Mouse (Mus musculus): ENCODE data around the gene Csrnp3. TPM values are rescaled to one million over a fixed set of nuclear protein-coding genes. Genes with fewer than 3 reads are reported as not detected.

Gene Csrnp3
- total RNA-seq, 2 experiments from 2014 or later: 0.30 to 0.54 TPM

DNA sequence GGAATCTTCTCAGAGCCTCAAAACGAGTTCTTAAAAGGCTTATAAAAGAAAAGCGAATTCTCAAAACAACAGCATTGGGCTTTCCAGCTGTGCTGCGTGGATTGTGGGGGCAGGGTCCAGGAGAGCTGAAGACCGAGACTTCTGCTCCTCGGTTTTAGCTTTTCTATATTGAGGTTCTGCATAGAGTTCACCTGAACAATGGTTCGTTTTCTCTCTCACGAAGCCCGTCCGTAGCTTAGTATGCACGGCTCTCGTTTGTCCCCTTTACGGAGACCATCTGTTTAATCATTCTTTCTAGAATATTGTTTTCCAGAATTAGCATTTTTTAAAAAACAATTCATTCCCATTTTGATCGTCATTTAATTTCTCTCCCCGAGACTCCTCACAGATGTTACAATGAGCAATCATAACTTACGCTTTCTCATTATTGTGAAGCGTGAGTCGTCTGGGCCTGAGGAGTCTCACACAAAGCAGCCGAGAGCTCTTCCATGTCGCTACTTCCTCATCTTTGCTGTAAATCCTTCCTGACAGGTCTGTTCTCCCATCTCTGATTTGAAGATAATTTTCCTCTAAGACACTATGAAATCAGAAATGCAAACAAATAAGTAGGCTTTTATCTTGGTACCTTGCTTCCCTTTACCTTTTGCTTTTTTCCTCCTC, 163.6 kb downstream of the Csrnp3 start:
- no peak for DNase-seq (ENCODE audit: low spot score in 2 of 2)

DNA sequence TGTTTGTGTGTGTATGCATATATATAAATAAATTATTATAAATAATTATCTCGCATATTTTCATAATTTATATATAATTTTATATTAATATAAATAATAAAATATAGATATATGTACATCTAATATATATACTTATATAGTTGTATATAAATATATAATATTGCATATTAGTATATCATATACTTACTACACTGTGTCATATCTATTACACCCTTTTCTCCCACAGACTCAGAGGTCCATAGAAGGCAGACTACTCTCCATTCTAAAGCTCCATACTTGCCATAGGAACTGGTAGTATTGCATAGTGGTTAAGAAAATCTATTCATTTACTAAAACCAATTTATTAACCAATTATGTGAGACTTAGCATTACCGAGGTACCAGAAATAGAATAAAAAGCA, 164.1 kb downstream of the Csrnp3 start:
- no peak for DNase-seq (ENCODE audit: low spot score in 2 of 2)

GRCm38 (mm10) chr2:66018711-66019110, 173.1 kb downstream of the Csrnp3 start:
- DNase-seq (ENCODE audit: low spot score in 2 of 2): no peak

GRCm38 (mm10) chr2:66019235-66019634, 173.7 kb downstream of the Csrnp3 start:
- DNase-seq (ENCODE audit: low spot score in 2 of 2): no peak

DNA sequence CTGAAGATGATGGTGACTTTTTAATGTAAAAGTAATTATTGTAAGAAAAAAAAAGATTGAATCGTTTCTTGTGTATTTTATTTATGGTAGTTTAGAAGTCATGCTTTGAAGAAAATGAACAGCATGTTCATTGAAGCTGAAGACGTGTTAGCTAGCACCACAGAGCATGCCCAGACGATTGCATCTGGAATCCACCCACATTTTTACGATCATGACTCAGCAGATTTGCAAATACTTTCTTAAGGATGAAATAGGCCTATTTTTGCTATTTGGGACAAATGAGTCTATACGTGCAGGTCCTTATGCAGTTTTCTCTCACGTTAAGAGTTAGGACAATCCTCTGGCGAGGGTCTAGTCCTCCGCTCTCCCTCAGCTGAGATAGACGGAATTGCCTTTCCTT, 177.9 kb downstream of the Csrnp3 start:
- DNase-seq (ENCODE audit: low spot score in 2 of 2): no peak

DNA sequence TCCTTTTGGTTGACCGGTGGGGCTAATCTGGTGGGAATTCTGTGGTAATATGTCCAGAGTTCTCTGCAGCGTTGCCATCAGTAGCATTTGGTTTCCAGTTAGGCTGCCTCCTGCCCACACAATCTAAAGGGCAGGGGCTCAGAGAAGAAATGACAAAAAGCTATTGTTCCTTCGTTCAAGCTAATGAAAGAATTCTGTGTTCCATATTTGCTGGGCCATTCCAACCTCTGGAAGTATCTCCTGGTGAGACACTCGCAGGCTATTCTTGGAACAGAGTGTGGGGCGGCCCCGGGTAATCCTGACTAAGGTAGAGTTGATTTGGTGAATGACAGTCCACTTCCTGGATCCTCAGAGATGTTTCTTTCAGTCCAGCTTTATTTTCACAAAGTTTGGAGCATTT, 179.3 kb downstream of the Csrnp3 start:
- no peak for DNase-seq (ENCODE audit: low spot score in 2 of 2)

DNA sequence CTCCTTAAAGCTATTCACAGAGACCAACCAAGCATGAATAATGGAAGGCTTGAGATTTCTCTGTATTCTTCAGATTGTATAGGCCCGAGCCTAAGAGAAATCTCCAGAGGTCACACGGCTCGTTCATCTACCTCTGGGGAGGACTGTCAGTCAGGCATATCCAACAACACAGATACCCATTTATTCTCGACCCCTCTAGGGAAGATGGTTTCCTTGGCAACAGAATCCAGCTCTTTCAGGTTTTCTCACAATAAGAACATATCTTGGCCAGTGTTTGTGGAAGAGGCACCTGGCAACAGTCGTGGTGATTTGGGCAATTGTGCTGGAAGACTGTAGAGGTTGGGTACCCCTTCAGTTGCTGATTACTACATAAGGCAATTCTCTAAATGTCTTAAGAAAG, 183.2 kb downstream of the Csrnp3 start:
- no peak for DNase-seq (ENCODE audit: low spot score in 2 of 2)

GRCm38 (mm10) chr2:66034907-66035679, 189.5 kb downstream of the Csrnp3 start:
- no peak for DNase-seq (ENCODE audit: low spot score in 2 of 2)

GRCm38 (mm10) chr2:66040611-66041010, 195.0 kb downstream of the Csrnp3 start:
- no peak for DNase-seq (ENCODE audit: low spot score in 2 of 2)

GRCm38 (mm10) chr2:66041203-66041916, 195.8 kb downstream of the Csrnp3 start:
- no peak for DNase-seq (ENCODE audit: low spot score in 2 of 2)

- DNase-seq (ENCODE audit: low spot score in 2 of 2): no peak
Observed at GRCm38 (mm10) chr2:66041917-66042419, 196.4 kb downstream of the Csrnp3 start.

DNA sequence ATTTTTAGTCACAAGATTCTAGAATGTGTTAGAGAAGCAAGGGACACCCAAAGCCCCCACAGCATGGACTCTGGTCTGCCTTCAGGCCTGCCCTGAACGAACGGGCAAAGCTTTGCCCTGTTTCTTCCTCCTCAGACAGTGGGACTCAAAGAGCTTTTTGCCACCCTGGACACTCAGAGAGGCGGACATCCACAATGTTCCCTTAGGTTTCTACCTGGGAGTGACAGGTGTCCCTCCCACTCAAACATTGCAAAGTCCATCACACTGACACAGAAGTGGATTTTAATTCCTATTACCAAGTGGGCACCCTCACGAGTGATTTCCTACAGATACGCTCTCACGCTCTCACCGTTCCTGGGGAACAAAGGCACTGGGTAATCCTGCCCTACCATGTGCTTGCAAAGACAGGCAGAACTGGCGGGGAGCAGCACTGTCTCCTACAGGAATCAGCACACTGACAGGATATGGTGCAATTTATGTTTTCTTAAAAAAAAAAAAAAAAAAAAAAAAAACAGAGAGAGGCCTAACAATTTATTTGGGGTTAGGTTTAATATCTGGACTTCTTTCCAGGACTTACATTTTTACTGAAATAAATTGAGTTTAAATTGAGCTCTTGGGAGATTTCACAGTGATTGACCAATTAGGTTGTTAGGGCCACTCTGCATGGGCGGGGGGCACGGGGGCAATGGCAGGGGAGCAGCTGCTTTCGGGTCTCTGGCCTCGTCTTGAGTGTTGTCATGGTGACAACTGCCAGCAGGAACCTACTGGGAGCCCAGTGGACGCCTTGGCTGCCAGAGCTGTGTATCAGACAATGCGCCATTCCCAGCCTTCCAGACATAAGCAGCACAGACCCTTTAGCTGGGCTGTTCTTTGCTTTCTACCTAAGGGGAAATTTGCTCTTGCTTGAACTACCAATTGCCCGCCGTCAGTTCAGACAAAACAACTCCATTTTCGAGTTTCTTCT, 198.2 kb downstream of the Csrnp3 start:
- DNase-seq (ENCODE audit: low spot score in 2 of 2): no peak

DNA sequence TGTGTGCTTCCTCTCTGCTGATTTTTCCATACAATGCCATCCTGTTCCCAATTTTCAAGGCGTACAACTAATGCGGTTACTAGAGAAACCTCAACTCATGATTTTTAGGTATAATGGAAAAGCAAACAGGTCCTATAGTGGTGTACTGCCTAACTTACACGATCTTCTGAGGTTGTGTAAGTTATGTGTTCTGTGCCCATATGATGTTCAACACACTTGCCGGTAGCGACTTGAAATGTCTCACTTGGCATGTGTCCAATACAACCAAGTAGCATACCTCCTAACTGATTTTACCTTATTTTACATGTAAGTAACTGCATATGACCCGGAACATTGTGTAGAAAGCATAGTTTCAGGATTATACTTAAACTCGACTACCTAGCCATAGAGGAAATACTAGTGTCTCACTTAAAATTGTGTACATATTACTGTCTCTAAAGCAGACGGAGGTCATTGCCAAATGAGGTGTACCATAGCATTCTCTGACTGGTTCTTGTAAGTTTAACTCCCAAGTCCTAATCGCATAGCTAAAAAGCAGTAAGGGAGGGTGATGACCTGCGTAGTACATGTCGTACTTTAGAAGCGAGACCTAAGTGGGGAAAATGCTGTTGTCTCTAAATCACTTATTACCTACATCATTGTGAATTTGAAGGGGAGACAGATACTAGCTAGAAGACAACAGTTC, 199.0 kb downstream of the Csrnp3 start:
- no peak for DNase-seq (ENCODE audit: low spot score in 2 of 2)

GRCm38 (mm10) chr2:66063291-66063690, 217.7 kb downstream of the Csrnp3 start:
- DNase-seq (ENCODE audit: low spot score in 2 of 2): no peak

DNA sequence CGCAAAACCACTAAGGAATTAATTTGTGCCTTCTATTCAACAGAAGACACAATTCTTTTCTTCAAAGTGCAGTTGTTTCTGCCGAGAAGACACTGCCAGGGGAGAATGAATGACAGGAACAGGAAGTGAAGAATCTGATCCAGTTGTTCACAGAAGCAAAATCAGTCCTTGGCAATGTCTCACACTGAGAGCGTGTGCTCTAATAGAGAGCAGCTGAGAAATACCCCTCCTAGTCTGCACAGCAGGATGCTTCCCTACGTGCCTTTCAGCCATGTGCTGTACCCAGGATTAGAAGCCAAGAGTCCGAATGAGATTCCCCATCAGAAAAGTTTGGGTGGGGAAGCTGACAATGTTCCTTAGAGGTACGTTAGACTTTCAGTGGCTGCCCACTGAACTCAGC, 223.9 kb downstream of the Csrnp3 start:
- DNase-seq (ENCODE audit: low spot score in 2 of 2): no peak

DNA sequence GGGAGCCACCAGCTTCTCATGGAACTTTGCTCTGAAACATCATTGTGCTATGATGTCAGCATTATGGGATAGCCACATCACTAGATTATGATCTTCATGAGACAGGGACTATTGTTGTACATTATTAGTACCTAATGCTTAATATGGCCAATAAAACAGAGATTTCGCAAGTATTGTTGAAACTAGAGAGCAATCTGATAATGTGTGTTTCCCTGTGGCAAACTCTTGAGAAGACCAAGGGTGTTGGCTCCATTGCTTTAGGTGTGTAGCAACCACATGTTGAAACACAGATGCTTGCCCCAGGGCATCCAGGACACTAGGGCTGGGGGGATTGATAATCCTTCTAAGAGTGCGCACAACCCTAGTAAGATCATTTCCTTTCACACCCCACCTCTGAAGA, 235.2 kb downstream of the Csrnp3 start:
- no peak for DNase-seq (ENCODE audit: low spot score in 2 of 2)
